Comparison of ENCODE assay signal across 10 mouse cellular contexts in genomic region chr6:97144359-97144758, GRCm38 (mm10). TPM values are rescaled to one million over a fixed set of nuclear protein-coding genes. Genes with fewer than 3 reads are reported as not detected.
DNase-seq lines count a peak whose midpoint lies in the region; TF ChIP-seq lines count a peak whose summit lies in the region.
"Had no signal": no experiment of that assay in that cellular context is flagged by ENCODE, and none has a peak within 500 bp of the region (broad histone marks: within the 10 kb centered on the region; RNA-seq: fewer than 3 reads in every experiment).

No protein-coding gene starts in this region.

- H3K27me3 ChIP-seq in embryonic facial prominence, embryonic 10.5 days (replicated peaks; ENCODE audit: low read depth, poor library complexity, severe bottlenecking): 0 out of 2 replicates have a peak, but pooled peaks cover 3% of the 10 kb centered on the region
- H3K27me3 ChIP-seq: CH12.LX; midbrain, embryonic 15.5 days had no signal

- H3K4me1 ChIP-seq in embryonic facial prominence, embryonic 10.5 days: peaks cover 39% of the 10 kb centered on the region

- TF ChIP-seq CTCF in left cerebral cortex, adult 2 months (IDR thresholded peaks at IDR 0.05): no peak

- peak overlapping the region; percentile 53; the same call in 1 of the 2 replicates for H3K27ac ChIP-seq in left cerebral cortex, adult 2 months
- no peak overlapping the region for H3K27ac ChIP-seq in embryonic facial prominence, embryonic 10.5 days (replicated peaks)
- H3K27ac ChIP-seq: midbrain, embryonic 15.5 days had no signal

- H3K36me3 ChIP-seq in embryonic facial prominence, embryonic 10.5 days (replicated peaks): peaks cover 13% of the 10 kb centered on the region
- H3K36me3 ChIP-seq: midbrain, embryonic 15.5 days had no signal

- DNase-seq in left cerebral cortex, adult 2 months (ENCODE audit: extremely low spot score in 1 of 2, low spot score in 2 of 2): no peak
- no peak for DNase-seq in left cerebral cortex, adult 8-10 months (ENCODE audit: low spot score in 2 of 2)
- DNase-seq in embryonic facial prominence, embryonic 10.5 days (ENCODE audit: low spot score): peak; percentile 38
- DNase-seq in kidney, adult 9 months: peak; percentile 81
- DNase-seq in lung, postnatal 14 days: peak; percentile 64
- DNase-seq in thymus, postnatal 0 days (ENCODE audit: low spot score): no peak
- DNase-seq in Muller cell, postnatal 12 days (ENCODE audit: inconsistent ontology term): no peak
- no peak for DNase-seq in cerebellum, adult 9-11 months

- WGBS in embryonic facial prominence, embryonic 10.5 days: 33% methylated on average over 7 of the region's 7 CpGs

- intact Hi-C loops in left cerebral cortex, adult 2 months (cut with DNase I): no loop called here

- H3K9me3 ChIP-seq in embryonic facial prominence, embryonic 10.5 days: no peaks in the 10 kb centered on the region
- H3K9me3 ChIP-seq: midbrain, embryonic 15.5 days had no signal

- H3K4me3 ChIP-seq in left cerebral cortex, adult 2 months: no peak overlapping the region
- H3K4me3 ChIP-seq in embryonic facial prominence, embryonic 10.5 days: no peak overlapping the region
- H3K4me3 ChIP-seq: midbrain, embryonic 15.5 days had no signal

RNA-seq across cellular contexts. Expression of gene Eogt, which starts 4.6 kb away (rescaled TPM):
- total RNA-seq in left cerebral cortex, adult 2 months (2021): 10 to 100 TPM; 30.2 to 31.2 TPM
- total RNA-seq in left cerebral cortex, adult 8-10 months (2022): 10 to 100 TPM; 25.6 to 36.0 (median 27.4) TPM
- 9.3 and 10.5 TPM in 2 replicates for polyA plus RNA-seq in embryonic facial prominence, embryonic 10.5 days (2016; fragmentation: Nextera tagmentation; extraction: Ambion mirVana)
- polyA plus RNA-seq in thymus, postnatal 0 days (2015; fragmentation: Nextera tagmentation; extraction: Ambion mirVana): 5.1 and 5.7 TPM in 2 replicates

RNA-seq across cellular contexts. Expression of gene Tmf1, which starts 34.6 kb away (rescaled TPM):
- total RNA-seq in left cerebral cortex, adult 2 months (2021): 10 to 100 TPM; 51.9 to 52.9 TPM
- total RNA-seq in left cerebral cortex, adult 8-10 months (2022): 10 to 100 TPM; 48.4 to 52.3 (median 50.0) TPM
- 26.6 and 30.1 TPM in 2 replicates for polyA plus RNA-seq in embryonic facial prominence, embryonic 10.5 days (2016; fragmentation: Nextera tagmentation; extraction: Ambion mirVana)
- 43.9 and 50.8 TPM in 2 replicates for polyA plus RNA-seq in thymus, postnatal 0 days (2015; fragmentation: Nextera tagmentation; extraction: Ambion mirVana)

Comparison
In these comparisons a context has a peak if more than half of its experiments do, and no peak if none do; other contexts are left out.
1. DNase-seq: peak in embryonic facial prominence, embryonic 10.5 days (single experiment), kidney, adult 9 months (single experiment) and lung, postnatal 14 days (single experiment); none in left cerebral cortex, adult 2 months (0 of 2), left cerebral cortex, adult 8-10 months (0 of 2), thymus, postnatal 0 days (single experiment), Muller cell, postnatal 12 days (single experiment) and cerebellum, adult 9-11 months (single experiment).